Mouse (Mus musculus): ENCODE measurements around the gene Olfr384.
"Not testable (repeated sequence)": the region's sequence is repeated elsewhere in the genome, so short reads cannot be mapped to it uniquely, and the experiment has no call there.

Olfr384 gene

GRCm38 (mm10) chr11:73598294-73598693 is at the start of gene Olfr384:
TSS of gene Olfr384 (plus strand) at chr11:73598594.
- no peak for DNase-seq (ENCODE audit: low spot score in 2 of 2)

DNA sequence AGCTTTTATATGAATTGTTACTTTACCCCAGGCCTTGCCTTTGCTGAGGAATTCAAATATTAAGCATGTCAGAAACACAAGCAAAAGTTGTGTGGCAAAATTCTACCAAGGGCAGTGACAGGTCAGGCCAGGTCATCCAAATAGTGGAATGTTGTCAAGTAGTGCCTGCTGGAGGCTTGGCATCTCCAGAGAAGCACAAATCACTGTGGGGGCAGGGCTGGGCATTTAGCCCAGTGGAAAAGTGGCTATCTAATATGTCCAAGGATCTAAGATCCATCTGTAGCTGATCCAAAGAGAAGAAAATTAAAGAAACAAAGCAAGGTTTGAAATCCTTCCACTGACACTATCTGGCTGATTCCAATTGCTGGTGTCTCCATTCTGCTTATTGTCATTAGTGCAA is 18.5 kb upstream of the Olfr384 start:
- DNase-seq (ENCODE audit: low spot score in 2 of 2) = no peak

- not testable (repeated sequence) for DNase-seq (ENCODE audit: low spot score in 2 of 2)
Measured at GRCm38 (mm10) chr11:73583188-73583587, 15.2 kb upstream of the Olfr384 start.

GRCm38 (mm10) chr11:73592908-73593307 is 5.5 kb upstream of the Olfr384 start, which contains the start of gene Olfr385:
TSS of gene Olfr385 (minus strand) at chr11:73593008.
- no peak for DNase-seq (ENCODE audit: low spot score in 2 of 2)
